Mouse (Mus musculus) thymus, postnatal 4 days (tissue): ENCODE results near the gene Gltpd2.

Experiments
- DNase-seq: peaks from one replicate; pipeline ENCODE4 v3.0.0; 2021

Gltpd2 gene

DNA sequence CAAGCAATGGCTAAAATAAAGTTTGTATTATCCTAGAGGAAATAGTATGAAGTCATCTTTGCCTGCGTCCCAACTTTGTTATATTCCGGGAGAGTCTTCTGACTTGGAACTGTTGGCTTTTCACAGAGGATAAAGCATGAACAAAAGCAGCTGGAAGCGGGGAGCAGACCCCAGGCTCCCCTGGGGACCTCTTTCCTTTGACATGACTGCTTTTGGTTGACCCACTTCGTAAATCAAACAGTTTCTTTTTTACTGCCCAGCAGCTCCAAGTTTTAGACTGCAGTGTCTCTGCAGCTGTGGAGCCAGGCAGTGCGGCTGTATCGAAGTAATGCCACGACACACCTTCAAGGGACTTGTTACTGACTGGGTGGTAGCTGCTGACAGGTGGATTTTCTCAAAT lies 47.6 kb downstream of the Gltpd2 start:
- DNase-seq = no peak
